Mouse (Mus musculus) hindbrain, embryonic 16.5 days (tissue): ENCODE data around the gene Klb. TPM values are rescaled to one million over a fixed set of nuclear protein-coding genes. Genes with fewer than 3 reads are reported as not detected.

ENCODE experiments used
- ATAC-seq: fragments of 200-750 bp; cut with Nextera tagmentation; 2 replicates; pipeline ENCODE4 v1.8.0; 2017; ENCODE audit warnings: moderate TSS enrichment, moderate library complexity
- H3K27ac ChIP-seq: fragments of 300-500 bp; sonication (generic); 2 replicates; pipeline ENCODE4 v1.5.1; 2014; ENCODE audit warnings: low read depth, mild to moderate bottlenecking, control low read depth, low read length, moderate library complexity
- H3K27me3 ChIP-seq: fragments of 300-500 bp; sonication (generic); replicated peaks from 2 replicates; pipeline ENCODE4 v1.6.1; 2014; ENCODE audit warnings: low read length; ENCODE audit not compliant: control insufficient read depth, insufficient read depth
- H3K36me3 ChIP-seq: fragments of 300-500 bp; sonication (generic); 2 replicates; pipeline ENCODE4 v1.6.1; 2014; ENCODE audit warnings: mild to moderate bottlenecking, low read length, moderate library complexity, mixed read lengths; ENCODE audit not compliant: control insufficient read depth, insufficient read depth
- H3K4me1 ChIP-seq: fragments of 300-500 bp; sonication (generic); 2 replicates; pipeline ENCODE4 v1.6.1; 2014; ENCODE audit warnings: low read depth, low read length; ENCODE audit not compliant: control insufficient read depth, insufficient read depth
- H3K4me2 ChIP-seq: fragments of 300-500 bp; sonication (generic); 2 replicates; pipeline ENCODE4 v1.6.1; 2014; ENCODE audit warnings: mild to moderate bottlenecking, low read length, control low read depth, moderate library complexity
- H3K4me3 ChIP-seq: fragments of 300-500 bp; sonication (generic); 2 replicates; pipeline ENCODE4 v1.5.1; 2014; ENCODE audit warnings: mild to moderate bottlenecking, low read length, control low read depth, moderate library complexity
- H3K9ac ChIP-seq: fragments of 300-500 bp; sonication (generic); 2 replicates; pipeline ENCODE4 v1.6.1; 2014; ENCODE audit warnings: low read depth, mild to moderate bottlenecking, control low read depth, low read length, moderate library complexity
- H3K9me3 ChIP-seq: fragments of 300-500 bp; sonication (generic); 2 replicates; pipeline ENCODE4 v1.6.1; 2014; ENCODE audit warnings: mild to moderate bottlenecking, low read length, moderate library complexity; ENCODE audit not compliant: control insufficient read depth
- WGBS: fragments of 180-500 bp; shearing (Covaris S2); extraction: QIAGEN DNeasy Blood & Tissue Kit; methylation state at CpG from one replicate; pipeline ENCODE4 v1.1.7; 2014; 5-methylcytosine and 5-hydroxymethylcytosine counted together
- polyA plus RNA-seq: library from polyadenylated mRNA; unstranded; fragments of >200 nt; fragmentation: Nextera tagmentation; extraction: Ambion mirVana; gene quantifications from 2 replicates; pipeline ENCODE4 v1.2.1, GENCODE M21; 2015

The Klb gene
- polyA plus RNA-seq, 1 experiment from 2014 or later = 0.15 TPM

DNA sequence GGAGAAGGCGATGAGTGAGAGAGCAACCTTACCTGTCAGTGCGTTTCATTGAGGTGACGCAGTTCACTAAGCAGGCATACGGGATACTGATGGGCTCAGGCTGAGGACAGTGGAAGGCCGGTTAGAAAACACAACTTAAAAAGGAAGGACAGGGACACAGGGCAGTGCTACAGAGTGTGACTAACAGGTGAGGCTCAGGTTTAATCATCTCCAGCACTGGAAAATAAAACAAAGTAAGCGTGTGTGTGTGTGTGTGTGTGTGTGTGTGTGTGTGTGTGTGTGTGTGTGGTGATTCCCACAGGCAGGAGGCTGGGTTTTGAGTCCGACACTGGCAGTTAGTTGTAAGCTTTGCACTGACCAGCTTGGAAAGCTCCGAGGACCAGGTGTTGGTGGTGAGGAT lies 74.7 kb downstream of the Klb start:
- no peak overlapping the region for H3K27ac ChIP-seq
- WGBS = 95% methylated on average over 8 of the region's 8 CpGs
- no peaks in the 10 kb centered on the region for H3K4me1 ChIP-seq
- ATAC-seq = no peak
- H3K9ac ChIP-seq = no peak overlapping the region
- no peak overlapping the region for H3K4me2 ChIP-seq
- no peaks in the 10 kb centered on the region for H3K9me3 ChIP-seq
- peaks cover 34% of the 10 kb centered on the region for H3K36me3 ChIP-seq
- no peak overlapping the region for H3K4me3 ChIP-seq
- no peaks in the 10 kb centered on the region for H3K27me3 ChIP-seq

GRCm38 (mm10) chr5:65424215-65424614 lies 76.1 kb downstream of the Klb start:
- no peak overlapping the region for H3K27ac ChIP-seq
- no peaks in the 10 kb centered on the region for H3K4me1 ChIP-seq
- no peak for ATAC-seq
- no peaks in the 10 kb centered on the region for H3K9me3 ChIP-seq
- H3K36me3 ChIP-seq = peaks cover 29% of the 10 kb centered on the region
- H3K9ac ChIP-seq = no peak overlapping the region
- WGBS = 95% methylated on average over 6 of the region's 6 CpGs
- H3K4me2 ChIP-seq = no peak overlapping the region
- no peak overlapping the region for H3K4me3 ChIP-seq
- H3K27me3 ChIP-seq = no peaks in the 10 kb centered on the region

GRCm38 (mm10) chr5:65425251-65425650 lies 77.1 kb downstream of the Klb start:
- no peak overlapping the region for H3K27ac ChIP-seq
- no peak overlapping the region for H3K4me3 ChIP-seq
- H3K4me2 ChIP-seq = no peak overlapping the region
- H3K9me3 ChIP-seq = no peaks in the 10 kb centered on the region
- peaks cover 29% of the 10 kb centered on the region for H3K36me3 ChIP-seq
- 83% methylated on average over 5 of the region's 5 CpGs for WGBS
- no peaks in the 10 kb centered on the region for H3K4me1 ChIP-seq
- H3K9ac ChIP-seq = no peak overlapping the region
- ATAC-seq = no peak
- H3K27me3 ChIP-seq = no peaks in the 10 kb centered on the region

- no peak overlapping the region for H3K9ac ChIP-seq
- WGBS = 50% methylated on average over 4 of the region's 4 CpGs
- no peaks in the 10 kb centered on the region for H3K27me3 ChIP-seq
- ATAC-seq = no peak
- H3K9me3 ChIP-seq = no peaks in the 10 kb centered on the region
- H3K4me1 ChIP-seq = peaks cover 2% of the 10 kb centered on the region; the same call in 1 of the 2 replicates
- peaks cover 12% of the 10 kb centered on the region for H3K36me3 ChIP-seq
- no peak overlapping the region for H3K4me3 ChIP-seq
- no peak overlapping the region for H3K4me2 ChIP-seq
- H3K27ac ChIP-seq = no peak overlapping the region
These were observed 80.2 kb downstream of the Klb start for GRCm38 (mm10) chr5:65428321-65428720.

GRCm38 (mm10) chr5:65429441-65429840 lies 81.3 kb downstream of the Klb start:
- H3K4me1 ChIP-seq = peaks cover 8% of the 10 kb centered on the region
- H3K4me3 ChIP-seq = no peak overlapping the region
- ATAC-seq = no peak
- peaks cover 5% of the 10 kb centered on the region; the same call in 1 of the 2 replicates for H3K36me3 ChIP-seq
- no peak overlapping the region for H3K4me2 ChIP-seq
- WGBS = 86% methylated on average over 5 of the region's 5 CpGs
- no peak overlapping the region for H3K27ac ChIP-seq
- H3K27me3 ChIP-seq = no peaks in the 10 kb centered on the region
- no peaks in the 10 kb centered on the region for H3K9me3 ChIP-seq
- no peak overlapping the region for H3K9ac ChIP-seq

Other genes with a start within 250 kb of the Klb start
- 48.7 and 52.4 TPM in 2 replicates for gene Klhl5, start 240.8 kb upstream of the Klb start, polyA plus RNA-seq
- gene Wdr19, start 148.6 kb upstream of the Klb start, polyA plus RNA-seq = 11.2 and 12.3 TPM in 2 replicates
- 31.8 and 32.3 TPM in 2 replicates for gene Rfc1, start 12.6 kb upstream of the Klb start, polyA plus RNA-seq
- 509 and 535 TPM in 2 replicates for gene Rpl9, start 43.1 kb downstream of the Klb start, polyA plus RNA-seq
- gene Lias, start 43.2 kb downstream of the Klb start, polyA plus RNA-seq = 60.8 and 65.8 TPM in 2 replicates
- gene Ugdh, start 87.6 kb downstream of the Klb start, polyA plus RNA-seq = 43.5 and 44.8 TPM in 2 replicates
- gene Gm43552, start 144.5 kb downstream of the Klb start, polyA plus RNA-seq = not detected in 2 replicates
- 197 and 207 TPM in 2 replicates for gene Smim14, start 188.9 kb downstream of the Klb start, polyA plus RNA-seq
- gene Ube2k, start 188.9 kb downstream of the Klb start, polyA plus RNA-seq = 183 and 199 TPM in 2 replicates